Mouse (Mus musculus) kidney, embryonic 15.5 days (tissue): ENCODE measurements around the gene Htra1. TPM values are rescaled to one million over a fixed set of nuclear protein-coding genes. Genes with fewer than 3 reads are reported as not detected.

Experiments
- ATAC-seq: fragments of 200-750 bp; cut with Nextera tagmentation; replicated peaks from 2 replicates; pipeline ENCODE4 v1.8.0; 2017; ENCODE audit warnings: moderate TSS enrichment; ENCODE audit not compliant: low FRiP score
- H3K27ac ChIP-seq: fragments of 300-500 bp; sonication (generic); 2 replicates; pipeline ENCODE4 v1.5.1; 2015; ENCODE audit warnings: mild to moderate bottlenecking, inconsistent platforms
- H3K27me3 ChIP-seq: fragments of 300-500 bp; sonication (generic); 2 replicates; pipeline ENCODE4 v1.6.1; 2015; ENCODE audit warnings: inconsistent platforms
- H3K36me3 ChIP-seq: fragments of 300-500 bp; sonication (generic); 2 replicates; pipeline ENCODE4 v1.6.1; 2015; ENCODE audit warnings: inconsistent platforms
- H3K4me1 ChIP-seq: fragments of 300-500 bp; sonication (generic); 2 replicates; pipeline ENCODE4 v1.6.1; 2015; ENCODE audit warnings: inconsistent platforms
- H3K4me2 ChIP-seq: fragments of 300-500 bp; sonication (generic); 2 replicates; pipeline ENCODE4 v1.6.1; 2015; ENCODE audit warnings: moderate library complexity, mild to moderate bottlenecking, inconsistent platforms
- H3K4me3 ChIP-seq: fragments of 300-500 bp; sonication (generic); replicated peaks from 2 replicates; pipeline ENCODE4 v1.5.1; 2015; ENCODE audit warnings: mild to moderate bottlenecking, inconsistent platforms
- H3K9ac ChIP-seq: fragments of 300-500 bp; sonication (generic); 2 replicates; pipeline ENCODE4 v1.6.1; 2015; ENCODE audit warnings: mild to moderate bottlenecking, inconsistent platforms
- H3K9me3 ChIP-seq: fragments of 300-500 bp; sonication (generic); replicated peaks from 2 replicates; pipeline ENCODE4 v1.6.1; 2016; ENCODE audit warnings: inconsistent platforms
- WGBS: fragments of 180-500 bp; shearing (Covaris S2); methylation state at CpG from one replicate; pipeline ENCODE4 v1.1.7; 2015; ENCODE audit warnings: mixed read lengths; 5-methylcytosine and 5-hydroxymethylcytosine counted together
- polyA plus RNA-seq: library from polyadenylated mRNA; unstranded; fragments of >200 nt; fragmentation: Nextera tagmentation; extraction: Ambion mirVana; gene quantifications from 2 replicates; pipeline ENCODE4 v1.2.1, GENCODE M21; 2015

The Htra1 gene
- polyA plus RNA-seq, 1 experiment from 2014 or later: 14.3 TPM

GRCm38 (mm10) chr7:130903505-130904074 lies 32.3 kb upstream of the Htra1 start:
- WGBS: 82% methylated on average over 16 of the region's 16 CpGs
- Histone ChIP-seq H3K27me3 (no peaks in the 10 kb centered on the region), H3K27ac (no peak overlapping the region), H3K36me3 (peaks cover 66% of the 10 kb centered on the region), H3K9me3 (no peaks in the 10 kb centered on the region), H3K9ac (no peak overlapping the region), H3K4me3 (no peak overlapping the region), H3K4me2 (no peak overlapping the region), H3K4me1 (no peaks in the 10 kb centered on the region)
- no peak for ATAC-seq

GRCm38 (mm10) chr7:130904571-130905365 lies 31.1 kb upstream of the Htra1 start:
- H3K4me2 ChIP-seq: no peak overlapping the region

GRCm38 (mm10) chr7:130910841-130911240 lies 25.1 kb upstream of the Htra1 start:
- H3K36me3 ChIP-seq: peaks cover 57% of the 10 kb centered on the region
- 91% methylated on average over 14 of the region's 14 CpGs for WGBS
- no peak for ATAC-seq

More at GRCm38 (mm10) chr7:130904571-130905365, 31.1 kb upstream of the Htra1 start:
- Histone ChIP-seq H3K27ac (no peak overlapping the region), H3K4me3 (no peak overlapping the region), H3K4me1 (no peaks in the 10 kb centered on the region), H3K27me3 (no peaks in the 10 kb centered on the region), H3K36me3 (peaks cover 70% of the 10 kb centered on the region), H3K9me3 (no peaks in the 10 kb centered on the region), H3K9ac (no peak overlapping the region)
- no peak for ATAC-seq
- 83% methylated on average over 13 of the region's 13 CpGs for WGBS

GRCm38 (mm10) chr7:130914693-130915363 lies 21.1 kb upstream of the Htra1 start:
- H3K4me1 ChIP-seq: no peaks in the 10 kb centered on the region
- H3K27ac ChIP-seq: no peak overlapping the region
- H3K9ac ChIP-seq: no peak overlapping the region
- H3K4me3 ChIP-seq: no peak overlapping the region
- WGBS: 44% methylated on average over 5 of the region's 5 CpGs
- H3K9me3 ChIP-seq: no peaks in the 10 kb centered on the region
- peaks cover 33% of the 10 kb centered on the region for H3K36me3 ChIP-seq
- ATAC-seq: no peak
- H3K4me2 ChIP-seq: no peak overlapping the region
- no peaks in the 10 kb centered on the region for H3K27me3 ChIP-seq

More at GRCm38 (mm10) chr7:130910841-130911240, 25.1 kb upstream of the Htra1 start:
- Histone ChIP-seq H3K4me2 (no peak overlapping the region), H3K27me3 (no peaks in the 10 kb centered on the region), H3K4me1 (no peaks in the 10 kb centered on the region), H3K9ac (no peak overlapping the region), H3K4me3 (no peak overlapping the region), H3K27ac (no peak overlapping the region), H3K9me3 (no peaks in the 10 kb centered on the region)

- Histone ChIP-seq H3K27me3 (no peaks in the 10 kb centered on the region), H3K4me3 (no peak overlapping the region), H3K4me2 (no peak overlapping the region), H3K9me3 (no peaks in the 10 kb centered on the region), H3K36me3 (peaks cover 11% of the 10 kb centered on the region), H3K9ac (no peak overlapping the region), H3K27ac (no peak overlapping the region), H3K4me1 (no peaks in the 10 kb centered on the region)
- WGBS: 69% methylated on average over 2 of the region's 2 CpGs
- no peak for ATAC-seq
Observed at GRCm38 (mm10) chr7:130918260-130918659, 17.7 kb upstream of the Htra1 start.

- no peak overlapping the region for H3K4me2 ChIP-seq
- H3K9ac ChIP-seq: no peak overlapping the region
- no peaks in the 10 kb centered on the region for H3K9me3 ChIP-seq
- no peaks in the 10 kb centered on the region for H3K36me3 ChIP-seq
- no peak for ATAC-seq
- H3K27me3 ChIP-seq: no peaks in the 10 kb centered on the region
- no peak overlapping the region for H3K27ac ChIP-seq
- 63% methylated on average over 13 of the region's 13 CpGs for WGBS
- no peak overlapping the region for H3K4me3 ChIP-seq
- no peaks in the 10 kb centered on the region for H3K4me1 ChIP-seq
Observed at GRCm38 (mm10) chr7:130922981-130923731, 12.8 kb upstream of the Htra1 start.

GRCm38 (mm10) chr7:130930401-130930800 lies 5.5 kb upstream of the Htra1 start:
- Histone ChIP-seq H3K27ac (no peak overlapping the region), H3K4me1 (peaks cover 5% of the 10 kb centered on the region), H3K9ac (no peak overlapping the region), H3K27me3 (peaks cover 31% of the 10 kb centered on the region), H3K9me3 (no peaks in the 10 kb centered on the region), H3K4me3 (no peak overlapping the region), H3K36me3 (no peaks in the 10 kb centered on the region), H3K4me2 (no peak overlapping the region)
- WGBS: 68% methylated on average over 3 of the region's 3 CpGs
- no peak for ATAC-seq

- ATAC-seq: no peak
- H3K9ac ChIP-seq: no peak overlapping the region
- 92% methylated on average over 9 of the region's 9 CpGs for WGBS
- no peak overlapping the region for H3K4me3 ChIP-seq
- H3K27me3 ChIP-seq: peaks cover 56% of the 10 kb centered on the region
- H3K9me3 ChIP-seq: no peaks in the 10 kb centered on the region
- H3K4me2 ChIP-seq: no peak overlapping the region
- H3K36me3 ChIP-seq: no peaks in the 10 kb centered on the region
- no peak overlapping the region for H3K27ac ChIP-seq
- H3K4me1 ChIP-seq: peaks cover 27% of the 10 kb centered on the region
Observed at GRCm38 (mm10) chr7:130932921-130933320, 3.0 kb upstream of the Htra1 start.

- peaks cover 31% of the 10 kb centered on the region for H3K4me1 ChIP-seq
- no peaks in the 10 kb centered on the region for H3K9me3 ChIP-seq
- H3K36me3 ChIP-seq: no peaks in the 10 kb centered on the region
- H3K27ac ChIP-seq: no peak overlapping the region
- no peak overlapping the region for H3K9ac ChIP-seq
- H3K27me3 ChIP-seq: peaks cover 71% of the 10 kb centered on the region
- 86% methylated on average over 4 of the region's 4 CpGs for WGBS
- no peak overlapping the region; the same call in 1 of the 2 replicates for H3K4me2 ChIP-seq
- ATAC-seq: no peak
- H3K4me3 ChIP-seq: no peak overlapping the region
Observed at GRCm38 (mm10) chr7:130934654-130935053, 1.3 kb upstream of the Htra1 start.

GRCm38 (mm10) chr7:130935421-130935792 lies 504 bp upstream of the Htra1 start:
- Histone ChIP-seq H3K27ac (no peak overlapping the region), H3K4me2 (peak overlapping the region; percentile 86), H3K9ac (no peak overlapping the region), H3K27me3 (peaks cover 78% of the 10 kb centered on the region), H3K36me3 (no peaks in the 10 kb centered on the region), H3K9me3 (no peaks in the 10 kb centered on the region), H3K4me1 (peaks cover 31% of the 10 kb centered on the region), H3K4me3 (peak overlapping the region; percentile 51)
- WGBS: 10% methylated on average over 16 of the region's 16 CpGs
- ATAC-seq: no peak

GRCm38 (mm10) chr7:130936472-130936951 lies 601 bp downstream of the Htra1 start:
- under 1% methylated on average over 48 of the region's 49 CpGs for WGBS
- peak overlapping the region; percentile 26; the same call in 1 of the 2 replicates for H3K9ac ChIP-seq
- H3K27ac ChIP-seq: no peak overlapping the region
- peak; percentile 58 for ATAC-seq
- H3K27me3 ChIP-seq: peaks cover 78% of the 10 kb centered on the region
- H3K4me1 ChIP-seq: peaks cover 31% of the 10 kb centered on the region
- H3K36me3 ChIP-seq: no peaks in the 10 kb centered on the region
- peak overlapping the region; percentile 51 for H3K4me3 ChIP-seq
- H3K4me2 ChIP-seq: peak overlapping the region; percentile 86
- H3K9me3 ChIP-seq: no peaks in the 10 kb centered on the region
